Mouse (Mus musculus) MEL (cell line): ENCODE measurements around the gene Rgs8.

Source experiments
- CHD2 ChIP-seq: IDR thresholded peaks from 2 replicates; pipeline ENCODE4 v1.6.1; 2011; ENCODE audit warnings: low read length, improper control_type of control experiment
- CTCF ChIP-seq, 3 experiments: IDR thresholded peaks in 2 of 3; conservative IDR thresholded peaks in 1 of 3; 2 replicates each; pipeline ENCODE4 v1.5.1; 2011 to 2012; ENCODE audit warnings: low read length in 3 of 3, low read depth in 2 of 3, mild to moderate bottlenecking in 2 of 3, improper control_type of control experiment in 1 of 3, inconsistent platforms in 1 of 3, mixed read lengths in 1 of 3, moderate library complexity in 1 of 3; ENCODE audit not compliant: control insufficient read depth in 1 of 3, insufficient read depth in 1 of 3, poor library complexity in 1 of 3, severe bottlenecking in 1 of 3
- EP300 ChIP-seq, 2 experiments: IDR thresholded peaks; 2 replicates each; pipeline ENCODE4 v1.6.1; 2011; ENCODE audit warnings: improper control_type of control experiment in 2 of 2, low read length in 2 of 2, low read depth in 1 of 2, mild to moderate bottlenecking in 1 of 2
- SMC3 ChIP-seq: IDR thresholded peaks from 2 replicates; pipeline ENCODE4 v1.6.1; 2011; ENCODE audit warnings: low read depth, low read length, improper control_type of control experiment
- TCF12 ChIP-seq: IDR thresholded peaks from 2 replicates; pipeline ENCODE4 v1.6.1; 2014; ENCODE audit warnings: low read depth, mild to moderate bottlenecking, inconsistent platforms, low read length, improper control_type of control experiment, moderate library complexity
- ZC3H11A ChIP-seq: IDR thresholded peaks from 2 replicates; pipeline ENCODE4 v1.6.1; 2012; ENCODE audit warnings: low read depth, mild to moderate bottlenecking, inconsistent platforms, low read length, improper control_type of control experiment

GRCm38 (mm10) chr1:153635056-153635455 lies 17.8 kb upstream of the Rgs8 start:
- TF ChIP-seq CTCF (IDR thresholded peaks at IDR 0.05 in 2 of 3, conservative IDR thresholded peaks at IDR 0.05 in 1 of 3; ENCODE audit: control insufficient read depth in 1 of 3, insufficient read depth in 1 of 3, low read depth in 2 of 3, low read length in 3 of 3, poor library complexity in 1 of 3, severe bottlenecking in 1 of 3): no peak
- no peak for TF ChIP-seq EP300 (IDR thresholded peaks at IDR 0.05; ENCODE audit: low read depth in 1 of 2, low read length in 2 of 2)
- TF ChIP-seq SMC3: no peak
- no peak for TF ChIP-seq ZC3H11A
- TF ChIP-seq TCF12: no peak
- TF ChIP-seq CHD2: no peak
